Mouse (Mus musculus) liver, embryonic 16.5 days (tissue): ENCODE measurements around the gene Foxd3. TPM values are rescaled to one million over a fixed set of nuclear protein-coding genes. Genes with fewer than 3 reads are reported as not detected.

Experiments used
- ATAC-seq: fragments of 200-750 bp; cut with Nextera tagmentation; 2 replicates; pipeline ENCODE4 v1.8.0; 2017; ENCODE audit warnings: low read depth, mild to moderate bottlenecking, moderate number of reproducible peaks, moderate library complexity
- H3K27ac ChIP-seq: fragments of 300-500 bp; sonication (generic); 2 replicates; pipeline ENCODE4 v1.5.1; 2014; ENCODE audit warnings: mild to moderate bottlenecking, low read length
- H3K27me3 ChIP-seq: fragments of 300-500 bp; sonication (generic); 2 replicates; pipeline ENCODE4 v1.6.1; 2014; ENCODE audit warnings: low read depth, low read length, mixed read lengths; ENCODE audit not compliant: control insufficient read depth, insufficient read depth
- H3K36me3 ChIP-seq: fragments of 300-500 bp; sonication (generic); 2 replicates; pipeline ENCODE4 v1.6.1; 2014; ENCODE audit warnings: mild to moderate bottlenecking; ENCODE audit not compliant: control insufficient read depth, insufficient read depth
- H3K4me1 ChIP-seq: fragments of 300-500 bp; sonication (generic); 2 replicates; pipeline ENCODE4 v1.6.1; 2014; ENCODE audit warnings: low read depth, low read length, mixed read lengths; ENCODE audit not compliant: control insufficient read depth
- H3K4me2 ChIP-seq: fragments of 300-500 bp; sonication (generic); 2 replicates; pipeline ENCODE4 v1.6.1; 2014; ENCODE audit warnings: low read depth, low read length, mixed read lengths
- H3K4me3 ChIP-seq: fragments of 300-500 bp; sonication (generic); 2 replicates; pipeline ENCODE4 v1.5.1; 2014; ENCODE audit warnings: low read depth, mild to moderate bottlenecking, low read length
- H3K9ac ChIP-seq: fragments of 300-500 bp; sonication (generic); 2 replicates; pipeline ENCODE4 v1.6.1; 2014; ENCODE audit warnings: low read depth, low read length
- H3K9me3 ChIP-seq: fragments of 300-500 bp; sonication (generic); replicated peaks from 2 replicates; pipeline ENCODE4 v1.6.1; 2016; ENCODE audit warnings: low read length; ENCODE audit not compliant: control insufficient read depth
- WGBS: fragments of 180-500 bp; shearing (Covaris S2); extraction: QIAGEN DNeasy Blood & Tissue Kit; methylation state at CpG from one replicate; pipeline ENCODE4 v1.1.7; 2014; ENCODE audit not compliant: insufficient replicate concordance; 5-methylcytosine and 5-hydroxymethylcytosine counted together
- polyA plus RNA-seq: library from polyadenylated mRNA; unstranded; fragments of >200 nt; fragmentation: Nextera tagmentation; extraction: Ambion mirVana; gene quantifications from 2 replicates; pipeline ENCODE4 v1.2.1, GENCODE M21; 2015

The Foxd3 gene
- polyA plus RNA-seq, 1 experiment from 2014 or later = 0.07 TPM

- no peak overlapping the region for H3K27ac ChIP-seq
- peaks cover 4% of the 10 kb centered on the region; the same call in 1 of the 2 replicates for H3K4me1 ChIP-seq
- no peak overlapping the region for H3K9ac ChIP-seq
- H3K4me2 ChIP-seq = no peak overlapping the region
- H3K27me3 ChIP-seq = peaks cover 96% of the 10 kb centered on the region
- ATAC-seq = no peak
- no peaks in the 10 kb centered on the region for H3K36me3 ChIP-seq
- no peaks in the 10 kb centered on the region for H3K9me3 ChIP-seq
- no peak overlapping the region for H3K4me3 ChIP-seq
- WGBS = 4% methylated on average over 27 of the region's 27 CpGs
These were observed 1.3 kb upstream of the Foxd3 start for GRCm38 (mm10) chr4:99654621-99655296.

- Histone ChIP-seq H3K27ac (no peak overlapping the region), H3K9me3 (no peaks in the 10 kb centered on the region), H3K36me3 (no peaks in the 10 kb centered on the region), H3K4me3 (peak overlapping the region; percentile 35), H3K9ac (no peak overlapping the region), H3K4me2 (peak overlapping the region; percentile 37), H3K4me1 (peaks cover 4% of the 10 kb centered on the region; the same call in 1 of the 2 replicates), H3K27me3 (peaks cover 96% of the 10 kb centered on the region)
- no peak for ATAC-seq
- 1% methylated on average over 87 of the region's 92 CpGs for WGBS
These were observed 718 bp downstream of the Foxd3 start for GRCm38 (mm10) chr4:99656605-99657429.

GRCm38 (mm10) chr4:99657430-99657820 is 1.3 kb downstream of the Foxd3 start:
- no peak overlapping the region for H3K27ac ChIP-seq
- ATAC-seq = no peak
- no peaks in the 10 kb centered on the region for H3K36me3 ChIP-seq
- WGBS = 1% methylated on average over 50 of the region's 62 CpGs
- peaks cover 96% of the 10 kb centered on the region for H3K27me3 ChIP-seq
- H3K9ac ChIP-seq = no peak overlapping the region
- no peaks in the 10 kb centered on the region for H3K9me3 ChIP-seq
- H3K4me1 ChIP-seq = peaks cover 4% of the 10 kb centered on the region; the same call in 1 of the 2 replicates
- H3K4me3 ChIP-seq = peak overlapping the region; percentile 35
- peak overlapping the region; percentile 37 for H3K4me2 ChIP-seq

- peak overlapping the region; percentile 35 for H3K4me3 ChIP-seq
- peaks cover 96% of the 10 kb centered on the region for H3K27me3 ChIP-seq
- no peak overlapping the region for H3K9ac ChIP-seq
- H3K36me3 ChIP-seq = no peaks in the 10 kb centered on the region
- under 1% methylated on average over 33 of the region's 41 CpGs for WGBS
- H3K9me3 ChIP-seq = no peaks in the 10 kb centered on the region
- H3K4me1 ChIP-seq = peaks cover 4% of the 10 kb centered on the region; the same call in 1 of the 2 replicates
- ATAC-seq = no peak
- H3K27ac ChIP-seq = no peak overlapping the region
- peak overlapping the region; percentile 37 for H3K4me2 ChIP-seq
These were observed 1.9 kb downstream of the Foxd3 start for GRCm38 (mm10) chr4:99657831-99658470.

GRCm38 (mm10) chr4:99658881-99659280 is 2.8 kb downstream of the Foxd3 start:
- Histone ChIP-seq H3K4me2 (no peak overlapping the region), H3K36me3 (no peaks in the 10 kb centered on the region), H3K4me1 (peaks cover 4% of the 10 kb centered on the region; the same call in 1 of the 2 replicates), H3K4me3 (no peak overlapping the region), H3K27me3 (peaks cover 96% of the 10 kb centered on the region), H3K9ac (no peak overlapping the region), H3K9me3 (no peaks in the 10 kb centered on the region), H3K27ac (no peak overlapping the region)
- 16% methylated on average over 6 of the region's 6 CpGs for WGBS
- no peak for ATAC-seq

DNA sequence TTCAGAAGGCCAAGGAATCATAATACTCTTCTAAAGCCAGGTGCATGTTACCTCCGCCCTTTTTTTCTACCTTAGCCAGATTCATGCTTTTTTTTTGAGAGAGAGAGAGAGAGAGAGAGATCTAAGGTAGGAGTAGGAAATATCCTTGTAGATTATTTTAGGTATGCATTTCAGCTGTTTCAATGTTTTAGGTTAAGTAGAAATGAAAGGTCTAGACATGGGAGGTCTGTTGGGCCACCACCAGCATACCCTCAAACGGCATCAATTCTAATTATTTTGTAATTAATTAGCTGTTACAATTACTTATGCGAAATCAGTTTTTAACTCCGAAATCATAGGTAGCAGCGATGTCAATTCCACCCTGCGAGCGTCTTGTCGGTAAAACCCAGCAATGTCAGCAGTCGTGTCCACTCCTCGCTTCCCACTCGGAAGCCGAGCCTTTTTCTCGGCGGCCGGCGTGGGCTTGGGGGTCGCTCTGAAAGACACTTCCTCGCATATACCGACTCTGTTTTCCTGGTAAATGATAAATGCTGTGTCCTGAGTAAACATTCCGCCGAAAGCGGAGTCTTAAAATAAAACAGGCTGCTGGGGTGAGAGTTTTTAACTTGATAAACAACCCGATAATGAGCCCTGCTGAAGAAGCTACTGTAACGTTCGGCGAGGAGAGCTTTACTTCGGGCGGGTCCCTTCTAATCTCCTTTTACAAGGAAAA is 3.4 kb downstream of the Foxd3 start:
- Histone ChIP-seq H3K4me3 (no peak overlapping the region), H3K4me1 (peaks cover 4% of the 10 kb centered on the region; the same call in 1 of the 2 replicates), H3K9me3 (no peaks in the 10 kb centered on the region), H3K27me3 (peaks cover 94% of the 10 kb centered on the region), H3K9ac (no peak overlapping the region), H3K27ac (no peak overlapping the region), H3K36me3 (no peaks in the 10 kb centered on the region), H3K4me2 (no peak overlapping the region)
- 2% methylated on average over 28 of the region's 28 CpGs for WGBS
- ATAC-seq = no peak

GRCm38 (mm10) chr4:99660073-99660611 is 4.0 kb downstream of the Foxd3 start:
- WGBS = 1% methylated on average over 20 of the region's 20 CpGs
- Histone ChIP-seq H3K9ac (no peak overlapping the region), H3K4me3 (no peak overlapping the region), H3K27ac (no peak overlapping the region), H3K4me2 (no peak overlapping the region), H3K27me3 (peaks cover 92% of the 10 kb centered on the region), H3K9me3 (no peaks in the 10 kb centered on the region), H3K4me1 (peaks cover 4% of the 10 kb centered on the region; the same call in 1 of the 2 replicates), H3K36me3 (no peaks in the 10 kb centered on the region)
- no peak for ATAC-seq

DNA sequence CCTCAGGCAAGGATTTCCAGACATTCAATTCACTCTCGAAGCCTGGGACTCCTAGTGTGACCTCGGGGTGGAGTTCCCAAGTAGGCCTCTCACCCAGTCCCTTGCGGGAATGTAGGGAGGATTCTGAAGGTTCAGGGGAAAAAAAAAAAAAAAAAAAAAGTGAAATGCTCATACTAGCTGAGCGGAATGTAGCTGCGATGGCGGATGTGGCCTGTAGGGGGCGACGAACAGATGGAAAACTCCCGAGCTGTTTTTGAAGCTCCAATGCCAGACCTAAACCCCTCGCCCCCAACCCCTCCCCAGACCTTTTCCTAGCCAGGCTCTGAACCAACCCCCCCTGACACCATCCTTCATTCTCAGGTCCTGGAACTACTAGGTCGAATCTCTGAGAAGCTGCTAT is 4.9 kb downstream of the Foxd3 start:
- 0 out of 2 replicates have a peak overlapping the region, but pooled peaks have one; percentile 24 for H3K4me2 ChIP-seq

More for the DNA sequence above, 4.9 kb downstream of the Foxd3 start:
- 0% methylated on average over 11 of the region's 11 CpGs for whole genome bisulfite sequencing
- H3K9me3 ChIP-seq = no peaks in the 10 kb centered on the region
- no peak for ATAC-seq
- H3K9ac ChIP-seq = no peak overlapping the region
- no peak overlapping the region for H3K27ac ChIP-seq
- H3K36me3 ChIP-seq = no peaks in the 10 kb centered on the region
- H3K27me3 ChIP-seq = peaks cover 84% of the 10 kb centered on the region
- H3K4me3 ChIP-seq = no peak overlapping the region
- H3K4me1 ChIP-seq = peaks cover 1% of the 10 kb centered on the region; the same call in 1 of the 2 replicates
